Mouse (Mus musculus) forebrain, embryonic 11.5 days (tissue): ENCODE data around the gene Olfr193. TPM values are rescaled to one million over a fixed set of nuclear protein-coding genes. Genes with fewer than 3 reads are reported as not detected.
"Not testable (repeated sequence)": the region's sequence is repeated elsewhere in the genome, so short reads cannot be mapped to it uniquely, and the experiment has no call there.

ENCODE experiments used
- ATAC-seq: fragments of 200-750 bp; cut with Nextera tagmentation; replicated peaks from 2 replicates; pipeline ENCODE4 v1.8.0; 2017; ENCODE audit warnings: moderate TSS enrichment; ENCODE audit not compliant: low FRiP score
- DNase-seq: peaks from one replicate; pipeline ENCODE4 v3.0.0-alpha.2; 2017; ENCODE audit warnings: low spot score
- H3K27ac ChIP-seq: fragments of 300-500 bp; sonication (generic); 2 replicates; pipeline ENCODE4 v1.5.1; 2014; ENCODE audit warnings: low read depth, low read length
- H3K27me3 ChIP-seq: fragments of 300-500 bp; sonication (generic); 2 replicates; pipeline ENCODE4 v1.6.1; 2014; ENCODE audit warnings: mild to moderate bottlenecking, low read length, mixed read lengths; ENCODE audit not compliant: control insufficient read depth, insufficient read depth
- H3K36me3 ChIP-seq: fragments of 300-500 bp; sonication (generic); 2 replicates; pipeline ENCODE4 v1.6.1; 2014; ENCODE audit warnings: mild to moderate bottlenecking, low read length, moderate library complexity, mixed read lengths; ENCODE audit not compliant: control insufficient read depth, insufficient read depth
- H3K4me1 ChIP-seq: fragments of 300-500 bp; sonication (generic); replicated peaks from 2 replicates; pipeline ENCODE4 v1.6.1; 2014; ENCODE audit warnings: low read length, mixed read lengths; ENCODE audit not compliant: control insufficient read depth, insufficient read depth
- H3K4me2 ChIP-seq: fragments of 300-500 bp; sonication (generic); 2 replicates; pipeline ENCODE4 v1.6.1; 2014; ENCODE audit warnings: low read depth, mild to moderate bottlenecking, low read length, moderate library complexity, mixed read lengths; ENCODE audit not compliant: severe bottlenecking
- H3K4me3 ChIP-seq: fragments of 300-500 bp; sonication (generic); 2 replicates; pipeline ENCODE4 v1.5.1; 2014; ENCODE audit warnings: low read depth, low read length
- H3K9ac ChIP-seq: fragments of 300-500 bp; sonication (generic); 2 replicates; pipeline ENCODE4 v1.6.1; 2014; ENCODE audit warnings: low read length
- H3K9me3 ChIP-seq: fragments of 300-500 bp; sonication (generic); 2 replicates; pipeline ENCODE4 v1.6.1; 2016; ENCODE audit warnings: low read length, mixed read lengths; ENCODE audit not compliant: control insufficient read depth
- WGBS: fragments of 180-500 bp; shearing (Covaris S2); extraction: QIAGEN DNeasy Blood & Tissue Kit; methylation state at CpG from one replicate; pipeline ENCODE4 v1.1.7; 2014; 5-methylcytosine and 5-hydroxymethylcytosine counted together
- polyA plus RNA-seq: library from polyadenylated mRNA; unstranded; fragments of >200 nt; fragmentation: Nextera tagmentation; extraction: Ambion mirVana; gene quantifications from 2 replicates; pipeline ENCODE4 v1.2.1, GENCODE M21; 2014

The Olfr193 gene
- polyA plus RNA-seq = not detected in 2 replicates

DNA sequence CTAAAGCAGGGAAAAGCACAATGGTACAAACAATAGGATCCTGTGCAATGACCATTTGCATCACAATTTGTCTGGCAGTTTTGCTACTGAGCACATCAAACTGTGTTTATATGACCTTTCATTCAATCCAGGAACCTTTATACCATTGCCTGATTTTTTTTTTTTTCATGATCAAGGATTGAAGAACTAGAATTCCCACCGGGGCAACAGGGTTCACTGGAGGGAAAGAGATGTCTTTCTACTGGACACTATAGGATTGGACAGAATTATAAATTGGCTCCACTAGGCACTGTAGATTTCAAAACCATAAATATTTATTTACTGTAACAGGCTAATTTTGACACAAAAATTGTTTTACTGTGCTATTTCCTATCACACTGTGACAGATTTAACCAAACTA is at the start of gene Olfr193:
TSS of gene Olfr193 (minus strand) at position 101 of the 400 bp plus-strand sequence.
- 86% methylated on average over 1 of the region's 1 CpGs for WGBS

DNA sequence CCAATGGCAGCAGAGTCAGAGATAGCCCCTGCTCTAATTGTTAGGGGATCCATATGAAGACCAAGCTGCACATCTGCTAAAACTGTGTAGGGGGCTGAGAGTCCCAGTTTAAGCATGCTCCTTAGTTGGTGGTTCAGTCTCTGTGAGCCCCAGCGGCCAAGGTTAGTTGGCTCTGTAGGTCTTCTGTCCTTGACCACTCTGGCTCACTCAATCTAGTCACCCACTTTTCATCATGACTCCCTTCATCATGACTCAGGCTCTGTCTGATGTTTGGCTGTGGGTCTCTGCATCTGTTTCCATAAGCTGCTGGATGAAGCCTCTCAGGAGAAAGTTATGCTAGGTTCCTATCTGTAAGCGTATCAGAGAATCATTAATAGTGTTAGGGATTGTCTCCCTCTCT is 40.3 kb upstream of the Olfr193 start:
- Histone ChIP-seq H3K4me2 (no peak overlapping the region), H3K9ac (no peak overlapping the region), H3K36me3 (no peaks in the 10 kb centered on the region), H3K9me3 (no peaks in the 10 kb centered on the region), H3K27me3 (no peaks in the 10 kb centered on the region), H3K4me1 (no peaks in the 10 kb centered on the region), H3K4me3 (no peak overlapping the region), H3K27ac (no peak overlapping the region)
- ATAC-seq (no peak), DNase-seq (no peak)
- WGBS = 88% methylated on average over 2 of the region's 2 CpGs

More for the DNA sequence above, at the start of gene Olfr193:
- Histone ChIP-seq H3K27me3 (no peaks in the 10 kb centered on the region), H3K9ac (no peak within 1 kb of the TSS), H3K9me3 (no peaks in the 10 kb centered on the region), H3K27ac (no peak within 1 kb of the TSS), H3K4me3 (no peak within 1 kb of the TSS), H3K4me1 (no peaks in the 10 kb centered on the region), H3K4me2 (no peak within 1 kb of the TSS), H3K36me3 (no peaks in the 10 kb centered on the region)
- ATAC-seq (no peak), DNase-seq (no peak)

DNA sequence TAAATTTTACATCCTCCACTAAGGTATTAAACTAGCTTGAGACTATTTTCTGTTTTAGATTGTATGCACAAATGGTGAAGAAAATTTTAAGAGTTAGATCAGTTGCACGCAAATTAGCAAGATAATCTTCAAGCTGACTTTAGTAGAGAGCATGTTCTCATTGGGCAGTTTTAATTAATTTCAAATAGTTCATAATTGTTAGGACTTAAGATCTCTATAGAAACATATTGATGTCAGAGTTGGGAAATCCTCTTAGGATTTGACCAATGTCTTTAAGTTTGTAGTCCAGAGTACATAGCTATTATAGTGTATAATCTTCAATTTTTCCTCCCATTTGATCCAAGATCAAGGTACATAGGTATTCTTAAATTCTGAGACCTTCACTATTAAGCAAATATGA is 35.1 kb upstream of the Olfr193 start, which contains the start of gene Olfr195:
TSS of gene Olfr195 (plus strand) at position 301 of the 400 bp plus-strand sequence.
- no peak for DNase-seq
- 93% methylated on average over 1 of the region's 1 CpGs for WGBS
- no peaks in the 10 kb centered on the region for H3K4me1 ChIP-seq
- no peak within 1 kb of the TSS for H3K4me3 ChIP-seq
- no peaks in the 10 kb centered on the region for H3K27me3 ChIP-seq
- no peak within 1 kb of the TSS for H3K9ac ChIP-seq
- H3K4me2 ChIP-seq = no peak within 1 kb of the TSS
- ATAC-seq = no peak
- H3K27ac ChIP-seq = no peak within 1 kb of the TSS
- H3K36me3 ChIP-seq = no peaks in the 10 kb centered on the region
- H3K9me3 ChIP-seq = no peaks in the 10 kb centered on the region

DNA sequence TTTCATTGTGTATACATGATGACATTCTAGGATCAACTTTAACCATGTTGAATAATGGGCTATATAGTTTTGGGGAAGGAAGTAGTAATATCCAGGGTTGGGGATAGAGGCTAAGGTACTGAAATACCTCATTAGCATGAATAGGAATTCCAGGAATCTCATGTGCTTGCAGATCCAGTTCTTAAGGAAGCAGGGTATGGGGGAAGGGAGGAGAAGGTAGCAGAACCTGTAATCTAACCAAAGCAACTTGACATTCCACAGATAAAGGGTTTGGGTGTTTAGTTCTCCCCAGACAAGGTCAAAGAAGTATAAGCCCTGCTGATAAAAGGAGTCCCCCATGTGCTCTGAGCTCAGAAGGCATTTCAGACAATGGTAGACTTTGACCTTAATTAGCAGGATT is 29.4 kb upstream of the Olfr193 start:
- Histone ChIP-seq H3K27me3 (no peaks in the 10 kb centered on the region), H3K9ac (no peak overlapping the region), H3K4me2 (no peak overlapping the region), H3K4me3 (no peak overlapping the region), H3K36me3 (no peaks in the 10 kb centered on the region), H3K9me3 (no peaks in the 10 kb centered on the region), H3K27ac (no peak overlapping the region), H3K4me1 (no peaks in the 10 kb centered on the region)
- DNase-seq (no peak), ATAC-seq (no peak)

DNA sequence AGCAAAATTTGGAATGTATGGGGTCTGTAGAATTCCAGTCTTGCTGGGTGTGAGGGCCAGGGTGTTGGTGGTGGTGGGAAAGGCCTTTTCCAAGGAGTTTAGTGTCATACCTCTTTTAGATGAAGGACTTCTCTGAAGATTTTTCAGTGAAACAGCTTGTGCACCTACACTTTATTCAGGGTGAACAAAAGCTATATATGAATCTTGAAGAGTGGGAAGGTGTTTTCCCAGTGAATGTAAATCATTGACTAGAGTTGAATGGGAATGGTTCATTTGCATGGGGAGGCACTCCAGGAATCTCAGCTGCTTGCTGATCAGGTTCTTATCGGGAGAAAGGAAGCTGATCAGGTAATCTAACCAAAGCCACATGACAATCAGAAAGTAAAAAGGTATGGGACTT is 19.1 kb upstream of the Olfr193 start:
- Histone ChIP-seq H3K4me1 (no peaks in the 10 kb centered on the region), H3K9ac (no peak overlapping the region), H3K36me3 (no peaks in the 10 kb centered on the region), H3K4me2 (no peak overlapping the region), H3K9me3 (no peaks in the 10 kb centered on the region), H3K27me3 (no peaks in the 10 kb centered on the region), H3K4me3 (no peak overlapping the region), H3K27ac (no peak overlapping the region)
- WGBS = 93% methylated on average over 1 of the region's 1 CpGs
- ATAC-seq (no peak), DNase-seq (no peak)

DNA sequence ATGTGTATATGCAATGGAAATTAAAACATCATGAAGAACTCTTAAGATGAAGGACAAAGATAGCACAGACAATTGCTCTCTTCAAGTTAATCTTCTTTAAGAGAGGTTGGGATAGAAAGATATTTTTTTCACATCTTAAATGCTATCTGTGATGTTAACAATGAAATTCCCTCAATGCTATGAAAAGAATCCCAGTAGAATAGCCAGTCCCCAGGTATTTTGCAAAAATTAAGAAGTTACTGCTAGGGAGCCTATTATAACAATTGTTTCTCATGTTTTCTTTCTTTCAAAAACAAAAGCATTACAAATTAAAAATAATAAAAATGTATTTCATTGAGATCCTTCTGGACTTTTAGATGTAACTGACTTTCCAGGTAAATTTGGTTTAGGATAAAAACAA is 9.3 kb upstream of the Olfr193 start, which contains the start of gene Olfr194:
TSS of gene Olfr194 (minus strand) at position 101 of the 400 bp plus-strand sequence.
- no peak for DNase-seq
- H3K4me3 ChIP-seq = no peak within 1 kb of the TSS
- no peak within 1 kb of the TSS for H3K4me2 ChIP-seq
- H3K9ac ChIP-seq = no peak within 1 kb of the TSS
- no peaks in the 10 kb centered on the region for H3K27me3 ChIP-seq
- no peaks in the 10 kb centered on the region for H3K9me3 ChIP-seq
- H3K27ac ChIP-seq = no peak within 1 kb of the TSS
- H3K4me1 ChIP-seq = no peaks in the 10 kb centered on the region
- no peaks in the 10 kb centered on the region for H3K36me3 ChIP-seq
- no peak for ATAC-seq

DNA sequence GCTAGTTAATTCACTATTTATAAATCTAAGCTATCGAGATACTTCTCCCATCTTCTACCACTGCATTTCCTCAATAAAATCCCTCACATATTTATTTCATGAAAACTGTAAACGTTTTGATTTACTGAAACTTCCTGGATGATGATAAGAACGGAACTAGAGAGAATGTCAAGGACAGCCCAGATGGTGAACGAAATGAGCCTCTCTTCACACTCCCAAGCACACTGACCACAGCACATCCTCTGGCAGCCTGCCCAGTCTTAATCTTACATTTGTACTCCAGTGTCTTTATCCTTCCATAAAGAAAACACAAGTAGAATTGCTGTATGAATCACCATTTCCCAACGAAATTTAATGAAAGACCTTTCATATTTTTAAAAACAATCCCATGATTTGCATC is 3.2 kb downstream of the Olfr193 start:
- not testable (repeated sequence) for H3K4me2 ChIP-seq, H3K4me1 ChIP-seq, H3K27ac ChIP-seq, ATAC-seq, H3K27me3 ChIP-seq, DNase-seq, H3K4me3 ChIP-seq, H3K9ac ChIP-seq, H3K9me3 ChIP-seq, H3K36me3 ChIP-seq
- 73% methylated on average over 5 of the region's 5 CpGs for WGBS

DNA sequence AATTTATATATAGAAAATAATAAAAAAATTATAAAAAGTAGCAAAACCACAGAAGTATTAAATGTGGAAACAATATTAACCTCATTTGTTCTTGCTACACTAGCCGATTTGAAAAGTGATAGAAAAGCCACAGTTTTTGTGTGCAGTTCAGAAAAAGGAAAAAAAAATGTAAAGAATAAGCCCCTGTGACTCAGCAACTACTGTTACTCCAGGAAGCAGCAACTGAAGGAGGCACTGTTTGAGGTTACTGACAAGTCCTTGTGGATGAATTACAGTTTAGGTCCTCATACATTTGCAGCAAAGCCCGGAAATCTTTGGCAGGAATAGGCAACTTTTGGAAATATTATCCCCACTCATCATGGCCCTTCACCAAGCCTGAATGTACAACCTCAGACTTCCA is 6.4 kb downstream of the Olfr193 start:
- 81% methylated on average over 2 of the region's 2 CpGs for WGBS
- Histone ChIP-seq H3K9ac (no peak overlapping the region), H3K9me3 (no peaks in the 10 kb centered on the region)

DNA sequence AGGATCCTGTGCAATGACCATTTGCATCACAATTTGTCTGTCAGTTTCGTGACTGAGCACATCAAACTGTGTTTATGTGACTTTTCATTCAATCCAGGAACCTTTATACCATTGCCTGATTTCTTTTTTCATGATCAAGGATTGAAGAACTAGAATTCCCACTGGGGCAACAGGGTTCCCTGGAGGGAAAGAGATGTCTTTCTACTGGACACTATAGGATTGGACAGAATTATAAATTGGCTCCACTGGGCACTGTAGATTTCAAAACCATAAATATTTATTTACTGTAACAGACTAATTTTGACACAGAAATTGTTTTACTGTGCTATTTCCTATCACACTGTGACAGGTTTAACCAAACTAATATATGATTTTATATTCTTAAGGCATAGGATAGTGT is 22.0 kb downstream of the Olfr193 start, which contains the start of gene Olfr191:
TSS of gene Olfr191 (minus strand) at position 101 of the 400 bp plus-strand sequence.
- H3K4me1 ChIP-seq = not testable (repeated sequence)

More for the DNA sequence above, 6.4 kb downstream of the Olfr193 start:
- ATAC-seq = no peak
- H3K36me3 ChIP-seq = no peaks in the 10 kb centered on the region
- H3K27ac ChIP-seq = no peak overlapping the region
- no peak overlapping the region for H3K4me3 ChIP-seq
- H3K27me3 ChIP-seq = no peaks in the 10 kb centered on the region
- H3K4me2 ChIP-seq = no peak overlapping the region
- no peak for DNase-seq
- H3K4me1 ChIP-seq = no peaks in the 10 kb centered on the region

More for the DNA sequence above, 22.0 kb downstream of the Olfr193 start, which contains the start of gene Olfr191:
- not testable (repeated sequence) for H3K9ac ChIP-seq, H3K36me3 ChIP-seq, ATAC-seq, H3K9me3 ChIP-seq, H3K4me3 ChIP-seq, H3K27ac ChIP-seq, H3K4me2 ChIP-seq, H3K27me3 ChIP-seq, DNase-seq
- 58% methylated on average over 1 of the region's 1 CpGs for WGBS
